Mouse (Mus musculus): ENCODE measurements around the gene Selenom. TPM values are rescaled to one million over a fixed set of nuclear protein-coding genes. Genes with fewer than 3 reads are reported as not detected.

The Selenom gene
- polyA plus RNA-seq, 1 experiment from 2014 or later = 110 TPM

DNA sequence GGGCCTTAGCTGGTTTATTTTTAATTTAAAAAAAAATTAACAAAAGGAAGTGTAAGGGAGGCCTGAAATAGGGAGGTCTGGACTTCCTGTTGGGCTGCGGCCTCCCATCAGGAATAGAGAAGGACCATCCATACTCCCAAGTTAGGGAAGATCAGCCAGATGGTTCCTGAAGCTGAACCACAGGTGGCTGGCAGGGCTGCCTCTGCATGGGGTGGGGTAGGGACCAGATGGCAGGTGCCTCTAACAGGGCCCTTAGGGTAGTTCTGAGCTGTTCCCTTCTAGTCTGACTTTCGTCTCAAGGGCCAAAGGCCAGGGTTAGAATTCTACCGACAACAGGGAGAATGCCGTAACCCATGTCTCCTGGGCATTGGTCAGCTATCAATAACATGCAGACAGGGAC, 1.2 kb downstream of the Selenom start:
- peaks cover 24% of the 10 kb centered on the region for H3K27me3 ChIP-seq
- no peak overlapping the region for H3K27ac ChIP-seq
- H3K4me3 ChIP-seq = peak overlapping the region; percentile 53
- no peaks in the 10 kb centered on the region for H3K9me3 ChIP-seq
- no peak for ATAC-seq (ENCODE audit: insufficient number of reproducible peaks, insufficient read depth, low FRiP score, low TSS enrichment)
- peak overlapping the region; percentile 71 for H3K4me2 ChIP-seq (replicated peaks)
- peaks cover 16% of the 10 kb centered on the region for H3K36me3 ChIP-seq
- 70% methylated on average over 4 of the region's 4 CpGs for WGBS
- H3K4me1 ChIP-seq = peaks cover 19% of the 10 kb centered on the region
- H3K9ac ChIP-seq = no peak overlapping the region

DNA sequence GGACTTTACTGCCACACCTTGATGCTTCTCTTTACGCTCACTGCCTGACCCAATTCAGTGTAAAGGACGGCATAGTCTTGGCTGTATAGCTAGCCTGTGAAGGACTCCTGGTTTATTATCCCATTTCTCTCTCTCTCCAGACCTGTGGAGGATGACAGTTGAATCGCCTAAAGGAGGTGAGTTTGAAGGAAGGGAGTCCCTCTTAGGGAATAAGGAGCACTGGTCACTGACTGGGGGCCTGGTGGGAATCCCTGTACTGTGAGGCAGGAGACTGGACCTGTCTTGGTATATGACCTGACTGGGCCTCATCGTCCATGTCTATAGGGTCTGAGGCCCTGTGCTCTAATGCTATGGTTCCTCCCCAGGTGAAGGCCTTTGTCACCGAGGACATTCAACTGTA, 1.6 kb downstream of the Selenom start:
- peak overlapping the region; percentile 86; the same call in 1 of the 2 replicates for H3K4me2 ChIP-seq (replicated peaks)
- peaks cover 24% of the 10 kb centered on the region for H3K27me3 ChIP-seq
- no peaks in the 10 kb centered on the region for H3K9me3 ChIP-seq
- peaks cover 19% of the 10 kb centered on the region for H3K4me1 ChIP-seq
- no peak for ATAC-seq (ENCODE audit: insufficient number of reproducible peaks, insufficient read depth, low FRiP score, low TSS enrichment)
- WGBS = 81% methylated on average over 5 of the region's 5 CpGs
- peaks cover 21% of the 10 kb centered on the region for H3K36me3 ChIP-seq
- no peak overlapping the region for H3K9ac ChIP-seq
- H3K4me3 ChIP-seq = no peak overlapping the region
- no peak overlapping the region for H3K27ac ChIP-seq

GRCm38 (mm10) chr11:3516859-3517845, 2.7 kb downstream of the Selenom start:
- H3K4me3 ChIP-seq = peak overlapping the region; percentile 36
- no peak overlapping the region for H3K27ac ChIP-seq
- 1% methylated on average over 50 of the region's 50 CpGs for WGBS

GRCm38 (mm10) chr11:3517846-3518732, 3.6 kb downstream of the Selenom start:
- Histone ChIP-seq H3K9ac (0 out of 2 replicates have a peak overlapping the region, but pooled peaks have one; percentile 27), H3K9me3 (no peaks in the 10 kb centered on the region), H3K4me1 (peaks cover 19% of the 10 kb centered on the region), H3K4me2 (replicated peaks) (peak overlapping the region; percentile 86), H3K36me3 (peaks cover 40% of the 10 kb centered on the region), H3K27me3 (peaks cover 24% of the 10 kb centered on the region), H3K4me3 (peak overlapping the region; percentile 36), H3K27ac (no peak overlapping the region)
- ATAC-seq (ENCODE audit: insufficient number of reproducible peaks, insufficient read depth, low FRiP score, low TSS enrichment) = no peak
- WGBS = 55% methylated on average over 13 of the region's 13 CpGs

More at GRCm38 (mm10) chr11:3516859-3517845, 2.7 kb downstream of the Selenom start:
- H3K36me3 ChIP-seq = peaks cover 31% of the 10 kb centered on the region
- H3K27me3 ChIP-seq = peaks cover 24% of the 10 kb centered on the region
- ATAC-seq (ENCODE audit: insufficient number of reproducible peaks, insufficient read depth, low FRiP score, low TSS enrichment) = no peak
- H3K9me3 ChIP-seq = no peaks in the 10 kb centered on the region
- H3K4me2 ChIP-seq (replicated peaks) = peak overlapping the region; percentile 86
- peak overlapping the region; percentile 27 for H3K9ac ChIP-seq
- peaks cover 19% of the 10 kb centered on the region for H3K4me1 ChIP-seq

DNA sequence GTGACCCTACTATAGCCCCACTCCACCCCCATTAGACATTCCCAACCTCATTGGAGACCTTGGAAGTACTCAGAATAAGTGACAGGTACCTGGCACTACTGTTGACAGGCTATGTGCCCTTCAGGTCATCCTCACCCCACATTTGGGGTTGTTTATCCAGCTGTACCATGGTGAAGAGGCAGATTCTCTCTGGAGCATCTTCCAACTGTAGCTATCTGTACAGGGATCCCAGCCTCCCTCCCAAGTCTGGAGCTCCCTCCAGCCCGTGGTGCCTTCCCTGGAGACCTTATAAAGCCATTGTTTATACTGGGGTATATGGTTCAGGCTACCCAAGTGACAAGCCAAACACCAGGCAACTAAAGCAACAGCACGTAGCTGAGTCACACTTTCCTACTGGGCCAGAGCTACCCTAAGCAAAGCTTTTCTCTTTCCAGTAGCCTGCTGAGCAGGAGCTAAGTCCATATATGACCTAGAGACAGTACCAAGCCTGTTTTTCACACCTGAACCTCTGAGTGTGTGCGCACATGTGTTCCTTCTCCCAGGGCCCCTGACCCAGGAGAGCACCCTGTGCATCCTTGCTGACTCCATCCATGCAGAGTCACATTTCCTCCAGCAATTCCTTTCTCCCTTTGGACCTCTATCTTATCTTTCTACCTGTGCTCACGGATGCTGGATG, 4.7 kb downstream of the Selenom start:
- WGBS = 74% methylated on average over 4 of the region's 4 CpGs

DNA sequence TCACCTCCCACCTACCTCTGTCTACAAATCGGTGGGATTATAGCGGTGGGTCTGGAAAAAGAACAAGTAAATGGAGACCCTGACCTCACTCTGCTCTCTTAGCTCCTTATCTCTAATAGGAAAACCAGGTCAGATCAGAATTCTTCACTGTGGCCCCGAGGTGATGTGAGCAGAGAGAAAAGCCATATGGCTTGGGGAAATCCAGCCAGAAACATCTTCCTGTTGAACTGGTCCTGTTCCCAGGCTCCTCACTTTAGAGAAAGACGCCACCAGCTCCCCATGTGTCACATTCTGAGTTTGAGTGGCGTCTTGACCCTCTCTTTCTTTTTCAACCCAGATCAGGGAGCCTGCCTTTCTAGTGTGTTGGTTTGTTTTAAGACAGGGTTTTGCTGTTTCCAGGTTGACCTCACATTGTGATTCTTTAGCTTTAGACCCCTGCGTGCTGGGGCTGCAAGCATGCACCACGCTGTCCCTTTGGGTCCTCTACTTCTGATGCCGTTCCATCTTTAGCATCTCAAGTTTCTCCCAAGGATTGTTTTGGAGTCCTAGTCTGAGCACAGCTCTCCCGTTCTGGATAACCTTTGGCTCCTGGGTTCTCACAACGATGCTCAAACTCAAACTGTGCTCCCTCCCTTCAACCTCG, 5.4 kb downstream of the Selenom start:
- WGBS = 79% methylated on average over 11 of the region's 11 CpGs
- Histone ChIP-seq H3K9me3 (no peaks in the 10 kb centered on the region), H3K4me3 (no peak overlapping the region), H3K9ac (no peak overlapping the region), H3K27me3 (peaks cover 24% of the 10 kb centered on the region), H3K4me1 (peaks cover 15% of the 10 kb centered on the region), H3K27ac (no peak overlapping the region), H3K4me2 (replicated peaks) (no peak overlapping the region), H3K36me3 (peaks cover 57% of the 10 kb centered on the region)
- no peak for ATAC-seq (ENCODE audit: insufficient number of reproducible peaks, insufficient read depth, low FRiP score, low TSS enrichment)

More for the DNA sequence above, 4.7 kb downstream of the Selenom start:
- peaks cover 17% of the 10 kb centered on the region for H3K4me1 ChIP-seq
- no peak for ATAC-seq (ENCODE audit: insufficient number of reproducible peaks, insufficient read depth, low FRiP score, low TSS enrichment)
- H3K9me3 ChIP-seq = no peaks in the 10 kb centered on the region
- H3K27ac ChIP-seq = no peak overlapping the region
- no peak overlapping the region for H3K4me2 ChIP-seq (replicated peaks)
- H3K27me3 ChIP-seq = peaks cover 24% of the 10 kb centered on the region
- no peak overlapping the region for H3K9ac ChIP-seq
- no peak overlapping the region for H3K4me3 ChIP-seq
- H3K36me3 ChIP-seq = peaks cover 50% of the 10 kb centered on the region

DNA sequence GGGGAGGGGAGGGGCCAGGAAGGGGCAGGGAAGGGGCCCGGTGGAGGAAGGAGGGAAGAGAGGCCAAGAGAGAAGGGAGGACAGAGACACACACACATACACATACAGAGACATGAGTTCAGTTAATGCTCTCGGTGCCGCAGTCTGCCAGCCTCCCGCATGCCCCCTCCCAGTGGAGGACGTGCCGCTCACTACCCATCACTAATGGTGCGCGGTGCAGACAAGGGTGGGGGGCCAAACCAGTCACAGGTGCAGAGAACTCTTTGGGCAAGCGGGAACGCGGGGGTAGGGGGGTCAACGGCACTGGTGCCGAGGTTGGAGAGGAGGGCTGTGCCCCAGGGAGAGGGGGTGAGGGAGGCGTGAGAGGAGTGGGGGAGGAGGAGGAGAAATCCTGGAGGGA, 6.4 kb downstream of the Selenom start:
- no peaks in the 10 kb centered on the region for H3K9me3 ChIP-seq
- H3K4me1 ChIP-seq = peaks cover 15% of the 10 kb centered on the region
- H3K4me3 ChIP-seq = no peak overlapping the region
- H3K9ac ChIP-seq = no peak overlapping the region
- H3K27me3 ChIP-seq = peaks cover 16% of the 10 kb centered on the region
- no peak overlapping the region for H3K4me2 ChIP-seq (replicated peaks)
- H3K27ac ChIP-seq = no peak overlapping the region
- H3K36me3 ChIP-seq = peaks cover 67% of the 10 kb centered on the region
- 84% methylated on average over 14 of the region's 14 CpGs for WGBS
- no peak for ATAC-seq (ENCODE audit: insufficient number of reproducible peaks, insufficient read depth, low FRiP score, low TSS enrichment)

- 89% methylated on average over 23 of the region's 23 CpGs for WGBS
- H3K4me1 ChIP-seq = peaks cover 11% of the 10 kb centered on the region
- peaks cover 74% of the 10 kb centered on the region for H3K36me3 ChIP-seq
- no peak overlapping the region for H3K4me3 ChIP-seq
- no peaks in the 10 kb centered on the region for H3K9me3 ChIP-seq
- peaks cover 10% of the 10 kb centered on the region for H3K27me3 ChIP-seq
- no peak overlapping the region for H3K27ac ChIP-seq
- ATAC-seq (ENCODE audit: insufficient number of reproducible peaks, insufficient read depth, low FRiP score, low TSS enrichment) = no peak
- H3K9ac ChIP-seq = no peak overlapping the region
- H3K4me2 ChIP-seq (replicated peaks) = no peak overlapping the region
These were observed 7.1 kb downstream of the Selenom start for GRCm38 (mm10) chr11:3521339-3522224.

DNA sequence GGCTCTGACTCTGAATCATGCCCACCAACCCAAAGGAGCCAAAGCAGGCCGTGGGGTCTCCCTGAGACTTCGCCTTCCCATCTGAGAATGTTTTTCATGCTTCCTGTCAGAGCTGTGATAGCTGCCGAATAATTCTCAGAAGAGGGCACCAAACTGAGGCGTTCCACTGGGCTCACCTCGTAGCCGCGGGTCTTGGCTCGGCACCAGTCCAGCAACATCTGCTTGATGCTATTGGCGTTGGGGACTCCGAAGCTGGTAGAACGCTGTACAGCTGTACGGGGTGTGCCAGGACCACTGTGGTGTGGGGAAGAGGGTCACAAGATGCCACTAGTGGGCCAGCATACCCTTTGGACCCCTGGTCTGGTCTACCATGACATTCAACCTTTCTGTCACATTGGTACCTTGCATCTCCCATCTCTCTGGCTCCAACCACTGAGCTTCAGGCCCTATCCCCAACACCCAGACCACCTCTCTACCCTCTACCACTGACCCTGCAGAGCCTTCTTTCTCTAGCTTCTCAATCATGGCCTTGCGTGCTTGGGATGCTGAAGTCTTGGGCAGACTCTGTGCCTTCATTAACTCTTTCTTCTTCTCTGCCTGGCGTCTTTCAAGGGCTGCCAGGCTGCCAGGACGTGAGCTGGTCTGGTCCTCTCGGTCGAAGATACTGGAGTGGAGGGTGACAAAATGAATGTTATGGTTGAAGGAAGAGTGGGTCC, 8.0 kb downstream of the Selenom start:
- H3K4me1 ChIP-seq = peaks cover 2% of the 10 kb centered on the region
- no peak overlapping the region for H3K9ac ChIP-seq
- no peak overlapping the region for H3K4me3 ChIP-seq
- peaks cover 5% of the 10 kb centered on the region; the same call in 1 of the 2 replicates for H3K27me3 ChIP-seq
- peaks cover 82% of the 10 kb centered on the region for H3K36me3 ChIP-seq
- WGBS = 92% methylated on average over 17 of the region's 17 CpGs
- H3K4me2 ChIP-seq (replicated peaks) = no peak overlapping the region
- ATAC-seq (ENCODE audit: insufficient number of reproducible peaks, insufficient read depth, low FRiP score, low TSS enrichment) = no peak
- H3K27ac ChIP-seq = no peak overlapping the region
- H3K9me3 ChIP-seq = no peaks in the 10 kb centered on the region
